Mouse (Mus musculus) kidney, embryonic 14.5 days (tissue): Measurements from ENCODE around the gene Wdcp. TPM values are rescaled to one million over a fixed set of nuclear protein-coding genes. Genes with fewer than 3 reads are reported as not detected.
"Not testable (repeated sequence)": the region's sequence is repeated elsewhere in the genome, so short reads cannot be mapped to it uniquely, and the experiment has no call there.

Experiments used
- ATAC-seq: fragments of 200-750 bp; cut with Nextera tagmentation; 2 replicates; pipeline ENCODE4 v1.8.0; 2017; ENCODE audit warnings: moderate number of reproducible peaks, mild to moderate bottlenecking, moderate TSS enrichment, moderate library complexity; ENCODE audit not compliant: low FRiP score, low TSS enrichment
- H3K27ac ChIP-seq: fragments of 300-500 bp; sonication (generic); 2 replicates; pipeline ENCODE4 v1.5.1; 2014; ENCODE audit warnings: low read depth, mild to moderate bottlenecking, low read length, moderate library complexity, mixed read lengths
- H3K27me3 ChIP-seq: fragments of 300-500 bp; sonication (generic); 2 replicates; pipeline ENCODE4 v1.6.1; 2014; ENCODE audit warnings: mild to moderate bottlenecking, low read length; ENCODE audit not compliant: control insufficient read depth, insufficient read depth
- H3K36me3 ChIP-seq: fragments of 300-500 bp; sonication (generic); 2 replicates; pipeline ENCODE4 v1.6.1; 2014; ENCODE audit warnings: low read length, mixed read lengths; ENCODE audit not compliant: control insufficient read depth, insufficient read depth
- H3K4me1 ChIP-seq: fragments of 300-500 bp; sonication (generic); 2 replicates; pipeline ENCODE4 v1.6.1; 2014; ENCODE audit warnings: low read length, mixed read lengths; ENCODE audit not compliant: control insufficient read depth, insufficient read depth
- H3K4me2 ChIP-seq: fragments of 300-500 bp; sonication (generic); replicated peaks from 2 replicates; pipeline ENCODE4 v1.6.1; 2014; ENCODE audit warnings: low read depth, mild to moderate bottlenecking, low read length
- H3K4me3 ChIP-seq: fragments of 300-500 bp; sonication (generic); 2 replicates; pipeline ENCODE4 v1.5.1; 2014; ENCODE audit warnings: mild to moderate bottlenecking, low read length
- H3K9ac ChIP-seq: fragments of 300-500 bp; sonication (generic); 2 replicates; pipeline ENCODE4 v1.6.1; 2014; ENCODE audit warnings: low read depth, mild to moderate bottlenecking, low read length, moderate library complexity
- H3K9me3 ChIP-seq: fragments of 300-500 bp; sonication (generic); 2 replicates; pipeline ENCODE4 v1.6.1; 2016; ENCODE audit warnings: low read length; ENCODE audit not compliant: control insufficient read depth
- WGBS: fragments of 180-500 bp; shearing (Covaris S2); extraction: QIAGEN DNeasy Blood & Tissue Kit; methylation state at CpG from one replicate; pipeline ENCODE4 v1.1.7; 2014; 5-methylcytosine and 5-hydroxymethylcytosine counted together
- polyA plus RNA-seq: library from polyadenylated mRNA; unstranded; fragments of >200 nt; fragmentation: Nextera tagmentation; extraction: Ambion mirVana; gene quantifications from 2 replicates; pipeline ENCODE4 v1.2.1, GENCODE M21; 2014

Wdcp gene
- 16.5 and 17.6 TPM in 2 replicates for polyA plus RNA-seq

DNA sequence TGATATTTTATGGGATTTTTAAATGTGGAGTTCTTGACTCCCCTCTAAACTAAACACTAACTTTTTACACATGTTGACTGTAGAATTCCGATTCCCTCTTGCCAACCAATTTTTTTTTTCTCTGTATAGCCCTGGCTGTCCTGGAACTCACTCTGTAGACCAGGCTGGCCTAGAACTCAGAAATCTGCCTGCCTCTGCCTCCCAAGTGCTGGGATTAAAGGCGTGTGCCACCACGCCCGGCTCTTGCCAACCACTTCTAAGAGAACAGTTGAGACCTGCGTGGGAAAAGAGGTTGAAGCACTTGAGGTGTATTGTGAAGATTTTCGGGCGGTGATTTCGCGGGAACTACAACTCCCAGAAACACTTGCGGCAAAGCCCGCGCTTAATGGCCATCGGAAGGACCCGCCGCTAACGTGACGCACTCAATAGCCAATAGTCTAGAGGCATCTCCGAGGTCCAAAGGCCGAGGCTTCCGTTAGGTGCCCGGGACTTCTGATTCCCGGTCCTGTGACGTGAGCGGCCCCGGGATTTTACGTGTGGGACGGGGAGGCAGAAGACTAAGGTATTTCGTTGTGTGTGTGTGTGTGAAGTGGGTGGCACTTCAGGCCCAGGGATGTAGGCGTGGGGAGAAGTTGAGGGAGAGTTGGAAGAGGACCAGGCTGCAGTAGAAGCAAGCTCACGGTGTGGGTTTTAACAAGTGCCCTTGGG is at the start of gene Wdcp:
Gene Wdcp (plus strand): TSS at position 414 of the 708 bp plus-strand sequence.
- H3K4me1 ChIP-seq: peaks cover 15% of the 10 kb centered on the region
- peak within 1 kb of the TSS; percentile 67; the same call in 1 of the 2 replicates for H3K27ac ChIP-seq
- under 1% methylated on average over 30 of the region's 30 CpGs for WGBS
- peak within 1 kb of the TSS; percentile 70 for H3K4me3 ChIP-seq
- no peaks in the 10 kb centered on the region for H3K36me3 ChIP-seq
- peaks cover 2% of the 10 kb centered on the region; the same call in 1 of the 2 replicates for H3K27me3 ChIP-seq
- H3K9ac ChIP-seq: peak within 1 kb of the TSS; percentile 66
- H3K9me3 ChIP-seq: no peaks in the 10 kb centered on the region
- H3K4me2 ChIP-seq: peak within 1 kb of the TSS; percentile 89
- peak; percentile 90 for ATAC-seq

DNA sequence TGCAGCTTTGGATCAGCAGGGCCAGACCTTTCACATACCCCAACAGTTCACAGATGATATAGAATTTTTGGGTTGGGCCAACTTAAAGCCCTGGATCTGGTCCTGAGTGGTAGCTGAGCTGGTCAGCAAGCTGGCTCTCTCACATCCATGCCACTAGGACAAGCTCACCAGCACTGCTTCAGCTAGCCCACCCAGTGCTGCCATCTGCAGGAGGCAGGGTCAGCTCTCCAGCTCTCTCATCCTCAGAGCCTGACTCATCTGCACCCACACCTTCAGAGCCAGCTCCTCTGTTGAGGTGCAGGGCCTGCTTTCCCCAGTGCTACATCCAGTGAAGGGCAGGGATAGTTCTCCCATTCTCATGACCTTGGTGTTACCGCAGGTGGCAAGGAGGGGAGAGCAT is 49.4 kb upstream of the Wdcp start:
- Histone ChIP-seq H3K36me3 (no peaks in the 10 kb centered on the region), H3K9ac (no peak overlapping the region), H3K4me3 (no peak overlapping the region), H3K27me3 (no peaks in the 10 kb centered on the region), H3K4me1 (no peaks in the 10 kb centered on the region), H3K27ac (no peak overlapping the region), H3K9me3 (no peaks in the 10 kb centered on the region), H3K4me2 (no peak overlapping the region)
- ATAC-seq: peak; percentile 66
- WGBS: 64% methylated on average over 1 of the region's 1 CpGs

DNA sequence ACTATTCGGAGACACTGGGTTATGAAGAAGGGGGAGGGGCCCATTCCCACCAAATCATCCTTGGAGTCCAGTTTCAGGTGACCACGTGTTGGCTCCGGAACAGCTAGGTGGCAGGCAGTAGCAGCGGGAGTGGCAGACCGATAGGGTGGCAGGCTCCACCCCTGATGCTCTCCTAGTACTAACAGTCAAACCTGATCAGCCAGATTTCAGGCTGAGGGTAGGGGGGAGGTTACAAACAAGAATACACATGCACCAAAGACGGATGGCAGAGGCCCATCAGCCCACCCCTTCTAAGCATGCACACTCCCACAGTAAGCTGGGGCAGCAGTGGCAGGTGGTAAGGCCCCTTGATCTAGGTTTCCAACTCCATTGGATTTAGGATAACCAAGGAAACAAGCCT is 45.6 kb upstream of the Wdcp start:
- not testable (repeated sequence) for H3K27me3 ChIP-seq, H3K9ac ChIP-seq, H3K4me1 ChIP-seq, H3K36me3 ChIP-seq, H3K27ac ChIP-seq, ATAC-seq, H3K4me3 ChIP-seq, H3K4me2 ChIP-seq
- H3K9me3 ChIP-seq: peaks cover 11% of the 10 kb centered on the region; the same call in 1 of the 2 replicates
- WGBS: 71% methylated on average over 6 of the region's 6 CpGs

DNA sequence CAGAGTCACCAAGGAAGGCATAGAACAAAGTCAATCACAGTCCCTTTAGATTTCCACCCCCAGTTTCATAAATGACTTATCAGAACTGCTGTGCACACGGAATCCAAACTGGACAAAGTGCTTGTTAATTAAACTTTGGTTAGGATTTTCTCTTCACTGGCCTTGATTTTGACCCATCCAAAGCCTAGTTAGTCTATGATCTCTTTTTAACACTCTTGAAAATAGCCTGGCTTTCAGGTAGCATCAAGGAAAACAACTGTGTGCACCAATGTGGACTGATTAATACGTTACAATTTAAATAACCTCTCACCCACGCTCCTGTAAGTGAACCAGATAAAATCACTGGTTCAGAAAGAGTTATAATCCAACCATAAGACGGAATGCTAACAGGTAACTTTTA is 32.1 kb upstream of the Wdcp start:
- 69% methylated on average over 4 of the region's 4 CpGs for WGBS
- no peaks in the 10 kb centered on the region for H3K9me3 ChIP-seq
- H3K4me3 ChIP-seq: no peak overlapping the region
- no peak overlapping the region for H3K9ac ChIP-seq
- no peaks in the 10 kb centered on the region for H3K36me3 ChIP-seq
- no peaks in the 10 kb centered on the region for H3K27me3 ChIP-seq
- no peak overlapping the region for H3K4me2 ChIP-seq
- H3K4me1 ChIP-seq: no peaks in the 10 kb centered on the region
- H3K27ac ChIP-seq: no peak overlapping the region
- no peak for ATAC-seq

DNA sequence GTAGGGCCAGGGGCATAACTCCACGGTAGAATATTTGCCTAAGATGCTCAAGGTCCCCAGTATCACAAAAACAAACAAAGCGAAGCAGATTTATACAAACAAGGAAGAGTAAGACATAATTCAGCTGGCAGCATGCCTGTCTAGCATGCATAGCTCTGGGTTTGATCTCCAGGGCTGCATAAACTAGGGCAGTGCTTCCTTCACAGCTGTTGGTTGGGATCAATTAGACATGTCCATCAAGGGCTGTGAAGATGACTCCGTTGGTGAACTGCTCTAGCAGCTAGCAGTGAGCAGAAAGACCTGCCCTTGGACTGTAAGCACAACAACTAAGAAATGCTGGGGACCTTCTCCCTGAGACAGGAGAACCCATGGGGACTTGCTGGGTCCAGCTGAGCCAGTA is 31.4 kb upstream of the Wdcp start:
- H3K4me2 ChIP-seq: no peak overlapping the region
- H3K4me3 ChIP-seq: no peak overlapping the region
- H3K9ac ChIP-seq: no peak overlapping the region
- H3K4me1 ChIP-seq: no peaks in the 10 kb centered on the region
- no peaks in the 10 kb centered on the region for H3K36me3 ChIP-seq
- no peaks in the 10 kb centered on the region for H3K27me3 ChIP-seq
- 43% methylated on average over 3 of the region's 3 CpGs for WGBS
- no peaks in the 10 kb centered on the region for H3K9me3 ChIP-seq
- no peak overlapping the region for H3K27ac ChIP-seq
- peak; percentile 66; the same call in 1 of the 2 replicates for ATAC-seq

DNA sequence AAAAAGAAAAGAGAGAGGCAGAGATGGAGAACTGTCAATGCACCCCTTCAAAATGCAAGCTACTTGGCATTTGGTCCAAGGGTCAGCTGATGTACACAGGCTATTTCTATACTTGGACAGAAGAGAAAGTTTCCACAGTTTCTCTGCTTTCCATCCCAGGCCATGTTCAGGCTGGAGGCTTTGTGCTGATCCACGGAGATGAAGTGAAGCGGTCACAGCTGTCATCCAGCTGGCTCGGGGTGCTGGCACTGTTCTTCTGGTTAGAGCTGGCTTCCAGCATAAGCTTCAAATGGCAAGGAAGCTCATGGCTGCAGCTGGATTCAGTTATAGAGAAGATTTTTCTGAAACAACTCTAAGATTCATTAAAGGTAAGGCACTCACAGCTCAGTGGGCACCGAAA is 29.5 kb upstream of the Wdcp start:
- H3K4me3 ChIP-seq: no peak overlapping the region
- no peak for ATAC-seq
- H3K27me3 ChIP-seq: no peaks in the 10 kb centered on the region
- H3K9me3 ChIP-seq: no peaks in the 10 kb centered on the region
- WGBS: 88% methylated on average over 4 of the region's 4 CpGs
- no peaks in the 10 kb centered on the region for H3K36me3 ChIP-seq
- H3K4me1 ChIP-seq: peaks cover 3% of the 10 kb centered on the region; the same call in 1 of the 2 replicates
- H3K4me2 ChIP-seq: no peak overlapping the region
- H3K27ac ChIP-seq: no peak overlapping the region
- H3K9ac ChIP-seq: no peak overlapping the region

DNA sequence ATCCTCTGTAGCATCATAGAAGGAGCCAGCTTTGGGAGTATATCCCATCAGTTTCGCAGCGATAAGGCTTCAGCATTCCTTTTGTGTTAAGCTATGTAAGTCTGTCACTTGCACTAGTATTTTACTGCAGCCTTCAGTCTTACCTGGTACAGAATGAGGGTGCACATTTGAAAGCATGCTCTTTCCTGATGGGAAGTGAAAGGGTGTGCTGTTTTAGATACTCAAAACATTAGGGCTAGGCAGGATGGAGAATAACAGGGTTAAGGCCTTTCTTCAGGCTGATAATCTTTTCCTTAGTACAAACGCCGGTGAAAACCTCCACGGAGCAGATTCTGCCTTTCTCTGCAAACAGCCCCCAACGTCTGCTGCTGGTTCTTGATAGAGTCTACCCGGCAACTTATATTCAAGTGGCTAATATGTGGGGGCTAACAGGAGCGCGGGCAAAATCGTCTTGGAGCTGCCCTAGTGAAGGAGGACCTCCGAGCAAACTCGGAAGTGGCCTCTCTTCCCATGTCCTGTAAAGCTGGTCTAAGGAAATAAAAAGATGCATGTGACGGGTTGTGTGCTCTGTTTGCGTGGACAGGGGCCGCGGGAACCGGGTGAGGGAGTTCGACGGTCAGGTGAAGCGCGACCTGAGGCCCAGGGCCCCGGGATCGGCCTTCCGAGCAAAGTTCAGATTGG is 26.3 kb upstream of the Wdcp start:
- Histone ChIP-seq H3K9me3 (no peaks in the 10 kb centered on the region), H3K9ac (peak overlapping the region; percentile 77), H3K27ac (peak overlapping the region; percentile 88), H3K4me1 (peaks cover 3% of the 10 kb centered on the region; the same call in 1 of the 2 replicates), H3K36me3 (peaks cover 13% of the 10 kb centered on the region), H3K4me3 (peak overlapping the region; percentile 93), H3K4me2 (peak overlapping the region; percentile 76), H3K27me3 (no peaks in the 10 kb centered on the region)
- WGBS: 9% methylated on average over 24 of the region's 24 CpGs
- peak; percentile 84; the same call in 1 of the 2 replicates for ATAC-seq

DNA sequence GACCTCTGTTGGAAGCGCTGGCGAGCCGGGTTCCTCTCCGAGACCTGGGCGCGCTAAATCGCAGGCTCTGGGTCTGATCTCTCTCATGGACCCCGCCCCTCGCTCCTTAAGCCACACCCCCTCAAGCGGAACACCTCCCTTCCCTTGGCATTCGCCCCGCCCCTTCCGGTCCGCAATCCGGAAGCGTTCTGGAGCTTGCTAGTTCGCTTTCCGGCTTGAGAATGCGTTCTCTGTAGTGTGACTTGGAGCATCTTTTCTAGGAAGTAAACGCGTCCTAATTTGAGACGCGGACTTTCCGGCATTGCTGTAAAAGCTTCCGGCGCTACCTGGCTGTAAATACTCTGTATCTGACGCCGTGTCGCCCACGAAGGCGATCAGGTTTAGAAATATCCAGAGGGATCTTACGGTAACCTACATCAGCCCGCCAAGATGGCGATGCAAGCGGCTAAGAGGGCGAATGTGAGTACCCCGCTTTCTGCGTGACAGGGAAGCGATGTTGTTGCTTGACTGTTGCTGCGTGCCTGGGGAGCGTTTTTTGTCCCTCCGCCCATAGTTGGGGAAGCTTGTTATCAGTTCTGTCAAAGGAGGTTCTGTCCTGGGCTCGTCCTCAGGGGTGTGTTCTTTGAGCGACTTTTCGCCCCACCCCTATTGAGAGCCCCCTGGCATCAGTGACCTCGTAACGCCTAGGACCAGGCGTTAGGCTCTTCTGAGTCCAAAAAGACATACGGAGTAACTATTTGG is 25.6 kb upstream of the Wdcp start, which contains the start of gene Sf3b6:
Gene Sf3b6 (plus strand): TSS at position 184 of the 741 bp plus-strand sequence.
- no peaks in the 10 kb centered on the region for H3K9me3 ChIP-seq
- H3K4me1 ChIP-seq: peaks cover 3% of the 10 kb centered on the region; the same call in 1 of the 2 replicates
- H3K27ac ChIP-seq: peak within 1 kb of the TSS; percentile 88
- H3K36me3 ChIP-seq: peaks cover 19% of the 10 kb centered on the region
- H3K9ac ChIP-seq: peak within 1 kb of the TSS; percentile 77
- no peaks in the 10 kb centered on the region for H3K27me3 ChIP-seq
- peak; percentile 98 for ATAC-seq
- H3K4me2 ChIP-seq: peak within 1 kb of the TSS; percentile 76
- WGBS: under 1% methylated on average over 49 of the region's 49 CpGs
- H3K4me3 ChIP-seq: peak within 1 kb of the TSS; percentile 93
